Mouse (Mus musculus): Measurements from ENCODE around the gene Emx1. TPM values are rescaled to one million over a fixed set of nuclear protein-coding genes. Genes with fewer than 3 reads are reported as not detected.

The Emx1 gene
- polyA plus RNA-seq, 1 experiment from 2014 or later = not detected

- no peaks in the 10 kb centered on the region for H3K4me1 ChIP-seq (ENCODE audit: control insufficient read depth in 2 of 2, insufficient read depth in 2 of 2, low read length in 2 of 2)
- H3K27me3 ChIP-seq (ENCODE audit: control insufficient read depth, insufficient read depth, low read length) = no peaks in the 10 kb centered on the region
- no peak overlapping the region for H3K9ac ChIP-seq (ENCODE audit: low read length)
- 63% methylated on average over 14 of the region's 14 CpGs for WGBS
- no peak overlapping the region for H3K27ac ChIP-seq (replicated peaks in 1 of 2; ENCODE audit: control insufficient read depth in 1 of 2, insufficient read depth in 1 of 2, low read depth in 2 of 2, low read length in 2 of 2)
- H3K4me3 ChIP-seq (ENCODE audit: control insufficient read depth in 1 of 2, insufficient read depth in 1 of 2, low read depth in 1 of 2, low read length in 2 of 2) = no peak overlapping the region
- no peak overlapping the region for H3K4me2 ChIP-seq (ENCODE audit: low read length)
- H3K9me3 ChIP-seq (ENCODE audit: control insufficient read depth, low read length) = no peaks in the 10 kb centered on the region
- no peak for ATAC-seq (ENCODE audit: insufficient number of reproducible peaks, insufficient read depth, low FRiP score, low read depth)
- no peaks in the 10 kb centered on the region for H3K36me3 ChIP-seq (ENCODE audit: control insufficient read depth, insufficient read depth, low read length)
Measured at GRCm38 (mm10) chr6:85223498-85224150, 36.4 kb downstream of the Emx1 start.

GRCm38 (mm10) chr6:85224442-85224891, 37.2 kb downstream of the Emx1 start:
- Histone ChIP-seq H3K4me3 (ENCODE audit: control insufficient read depth in 1 of 2, insufficient read depth in 1 of 2, low read depth in 1 of 2, low read length in 2 of 2) (no peak overlapping the region), H3K4me1 (ENCODE audit: control insufficient read depth in 2 of 2, insufficient read depth in 2 of 2, low read length in 2 of 2) (no peaks in the 10 kb centered on the region), H3K27ac (replicated peaks in 1 of 2; ENCODE audit: control insufficient read depth in 1 of 2, insufficient read depth in 1 of 2, low read depth in 2 of 2, low read length in 2 of 2) (no peak overlapping the region), H3K4me2 (ENCODE audit: low read length) (no peak overlapping the region), H3K9ac (ENCODE audit: low read length) (no peak overlapping the region), H3K9me3 (ENCODE audit: control insufficient read depth, low read length) (no peaks in the 10 kb centered on the region), H3K27me3 (ENCODE audit: control insufficient read depth, insufficient read depth, low read length) (no peaks in the 10 kb centered on the region), H3K36me3 (ENCODE audit: control insufficient read depth, insufficient read depth, low read length) (no peaks in the 10 kb centered on the region)
- 59% methylated on average over 15 of the region's 15 CpGs for WGBS
- no peak for ATAC-seq (ENCODE audit: insufficient number of reproducible peaks, insufficient read depth, low FRiP score, low read depth)

DNA sequence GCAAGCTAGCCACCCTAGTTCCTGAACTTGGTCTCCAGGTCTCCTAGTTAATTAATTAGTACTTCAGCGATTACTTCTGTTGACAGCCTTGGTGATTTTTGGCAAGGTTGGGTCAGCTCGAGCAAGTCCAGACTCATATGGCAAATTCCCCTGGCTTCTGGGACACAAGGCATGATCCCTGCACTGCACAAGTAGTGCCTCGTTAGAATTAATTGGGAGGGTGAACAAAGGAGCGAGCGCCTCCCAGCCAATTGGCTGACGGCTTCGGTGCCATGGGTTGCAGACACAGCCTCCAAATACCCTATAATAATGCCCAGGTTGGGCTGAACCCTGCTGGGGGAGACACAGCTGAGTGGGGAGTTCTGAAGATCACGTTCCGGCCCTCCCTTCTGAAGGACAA, 39.3 kb downstream of the Emx1 start:
- ATAC-seq (ENCODE audit: insufficient number of reproducible peaks, insufficient read depth, low FRiP score, low read depth) = no peak
- H3K4me1 ChIP-seq (ENCODE audit: control insufficient read depth in 2 of 2, insufficient read depth in 2 of 2, low read length in 2 of 2) = no peaks in the 10 kb centered on the region
- no peaks in the 10 kb centered on the region for H3K36me3 ChIP-seq (ENCODE audit: control insufficient read depth, insufficient read depth, low read length)
- no peak overlapping the region for H3K4me2 ChIP-seq (ENCODE audit: low read length)
- H3K27ac ChIP-seq (replicated peaks in 1 of 2; ENCODE audit: control insufficient read depth in 1 of 2, insufficient read depth in 1 of 2, low read depth in 2 of 2, low read length in 2 of 2) = no peak overlapping the region
- H3K4me3 ChIP-seq (ENCODE audit: control insufficient read depth in 1 of 2, insufficient read depth in 1 of 2, low read depth in 1 of 2, low read length in 2 of 2) = no peak overlapping the region
- WGBS = 81% methylated on average over 9 of the region's 9 CpGs
- no peaks in the 10 kb centered on the region for H3K9me3 ChIP-seq (ENCODE audit: control insufficient read depth, low read length)
- H3K27me3 ChIP-seq (ENCODE audit: control insufficient read depth, insufficient read depth, low read length) = no peaks in the 10 kb centered on the region
- no peak overlapping the region for H3K9ac ChIP-seq (ENCODE audit: low read length)

DNA sequence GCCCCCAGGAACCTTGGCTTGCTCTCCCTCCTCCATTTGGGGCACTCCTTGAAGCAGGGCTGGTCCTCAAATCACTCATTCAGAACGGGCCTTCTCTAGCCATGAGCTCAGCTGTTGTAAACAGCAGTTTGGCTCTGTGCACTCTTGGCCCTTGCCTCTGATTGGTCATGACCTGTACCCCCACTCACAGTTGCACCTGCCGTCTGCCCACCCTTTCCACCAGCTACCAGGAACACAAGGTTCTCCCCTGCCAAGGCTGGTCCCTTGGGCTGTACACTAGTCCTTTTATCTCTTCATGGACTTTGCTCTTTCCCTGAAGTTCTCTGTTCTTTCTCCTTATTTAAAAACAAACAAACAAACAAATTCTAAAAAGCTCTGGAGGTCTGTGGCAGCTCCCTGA, 40.3 kb downstream of the Emx1 start:
- WGBS = 73% methylated on average over 2 of the region's 2 CpGs
- Histone ChIP-seq H3K4me1 (ENCODE audit: control insufficient read depth in 2 of 2, insufficient read depth in 2 of 2, low read length in 2 of 2) (no peaks in the 10 kb centered on the region), H3K4me3 (ENCODE audit: control insufficient read depth in 1 of 2, insufficient read depth in 1 of 2, low read depth in 1 of 2, low read length in 2 of 2) (no peak overlapping the region), H3K4me2 (ENCODE audit: low read length) (no peak overlapping the region), H3K27ac (replicated peaks in 1 of 2; ENCODE audit: control insufficient read depth in 1 of 2, insufficient read depth in 1 of 2, low read depth in 2 of 2, low read length in 2 of 2) (no peak overlapping the region), H3K27me3 (ENCODE audit: control insufficient read depth, insufficient read depth, low read length) (no peaks in the 10 kb centered on the region), H3K36me3 (ENCODE audit: control insufficient read depth, insufficient read depth, low read length) (no peaks in the 10 kb centered on the region), H3K9ac (ENCODE audit: low read length) (no peak overlapping the region), H3K9me3 (ENCODE audit: control insufficient read depth, low read length) (no peaks in the 10 kb centered on the region)
- no peak for ATAC-seq (ENCODE audit: insufficient number of reproducible peaks, insufficient read depth, low FRiP score, low read depth)

GRCm38 (mm10) chr6:85230762-85231161, 43.5 kb downstream of the Emx1 start:
- H3K4me2 ChIP-seq (ENCODE audit: low read length) = no peak overlapping the region
- WGBS = 64% methylated on average over 3 of the region's 3 CpGs
- no peak overlapping the region for H3K4me3 ChIP-seq (ENCODE audit: control insufficient read depth in 1 of 2, insufficient read depth in 1 of 2, low read depth in 1 of 2, low read length in 2 of 2)
- no peaks in the 10 kb centered on the region for H3K36me3 ChIP-seq (ENCODE audit: control insufficient read depth, insufficient read depth, low read length)
- H3K27me3 ChIP-seq (ENCODE audit: control insufficient read depth, insufficient read depth, low read length) = no peaks in the 10 kb centered on the region
- peaks cover 0 to 2% of the 10 kb centered on the region in 2 experiments; a peak in 1 of 4 replicates for H3K4me1 ChIP-seq (ENCODE audit: control insufficient read depth in 2 of 2, insufficient read depth in 2 of 2, low read length in 2 of 2)
- H3K9me3 ChIP-seq (ENCODE audit: control insufficient read depth, low read length) = no peaks in the 10 kb centered on the region
- H3K27ac ChIP-seq (replicated peaks in 1 of 2; ENCODE audit: control insufficient read depth in 1 of 2, insufficient read depth in 1 of 2, low read depth in 2 of 2, low read length in 2 of 2) = no peak overlapping the region
- no peak overlapping the region for H3K9ac ChIP-seq (ENCODE audit: low read length)
- no peak for ATAC-seq (ENCODE audit: insufficient number of reproducible peaks, insufficient read depth, low FRiP score, low read depth)

GRCm38 (mm10) chr6:85231469-85231868, 44.2 kb downstream of the Emx1 start:
- Histone ChIP-seq H3K27me3 (ENCODE audit: control insufficient read depth, insufficient read depth, low read length) (no peaks in the 10 kb centered on the region), H3K4me2 (ENCODE audit: low read length) (no peak overlapping the region), H3K36me3 (ENCODE audit: control insufficient read depth, insufficient read depth, low read length) (no peaks in the 10 kb centered on the region), H3K9ac (ENCODE audit: low read length) (no peak overlapping the region), H3K4me3 (ENCODE audit: control insufficient read depth in 1 of 2, insufficient read depth in 1 of 2, low read depth in 1 of 2, low read length in 2 of 2) (no peak overlapping the region), H3K27ac (replicated peaks in 1 of 2; ENCODE audit: control insufficient read depth in 1 of 2, insufficient read depth in 1 of 2, low read depth in 2 of 2, low read length in 2 of 2) (no peak overlapping the region), H3K4me1 (ENCODE audit: control insufficient read depth in 2 of 2, insufficient read depth in 2 of 2, low read length in 2 of 2) (peaks cover 0 to 2% of the 10 kb centered on the region in 2 experiments; a peak in 1 of 4 replicates), H3K9me3 (ENCODE audit: control insufficient read depth, low read length) (no peaks in the 10 kb centered on the region)
- WGBS = 34% methylated on average over 6 of the region's 6 CpGs
- ATAC-seq (ENCODE audit: insufficient number of reproducible peaks, insufficient read depth, low FRiP score, low read depth) = no peak

GRCm38 (mm10) chr6:85232045-85232444, 44.8 kb downstream of the Emx1 start:
- Histone ChIP-seq H3K27ac (replicated peaks in 1 of 2; ENCODE audit: control insufficient read depth in 1 of 2, insufficient read depth in 1 of 2, low read depth in 2 of 2, low read length in 2 of 2) (no peak overlapping the region), H3K9me3 (ENCODE audit: control insufficient read depth, low read length) (no peaks in the 10 kb centered on the region), H3K27me3 (ENCODE audit: control insufficient read depth, insufficient read depth, low read length) (no peaks in the 10 kb centered on the region), H3K9ac (ENCODE audit: low read length) (no peak overlapping the region), H3K4me1 (ENCODE audit: control insufficient read depth in 2 of 2, insufficient read depth in 2 of 2, low read length in 2 of 2) (peaks cover 0 to 2% of the 10 kb centered on the region in 2 experiments; a peak in 1 of 4 replicates), H3K4me2 (ENCODE audit: low read length) (no peak overlapping the region), H3K36me3 (ENCODE audit: control insufficient read depth, insufficient read depth, low read length) (no peaks in the 10 kb centered on the region), H3K4me3 (ENCODE audit: control insufficient read depth in 1 of 2, insufficient read depth in 1 of 2, low read depth in 1 of 2, low read length in 2 of 2) (no peak overlapping the region)
- 63% methylated on average over 4 of the region's 4 CpGs for WGBS
- ATAC-seq (ENCODE audit: insufficient number of reproducible peaks, insufficient read depth, low FRiP score, low read depth) = no peak
